Mouse (Mus musculus) heart, adult 2 months (tissue): ENCODE results near the gene Abcc9.

Experiments
- CTCF ChIP-seq: fragments of 200-600 bp; IDR thresholded peaks from 2 replicates; pipeline ENCODE4 v1.8.1; 2022; ENCODE audit warnings: antibody characterized with exemption, mild to moderate bottlenecking, moderate library complexity
- POLR2A ChIP-seq: fragments of 200-500 bp; IDR thresholded peaks from 2 replicates; pipeline ENCODE4 v1.6.1; 2011; ENCODE audit warnings: mild to moderate bottlenecking, low read depth, low read length, control low read depth; ENCODE audit not compliant: insufficient read depth

DNA sequence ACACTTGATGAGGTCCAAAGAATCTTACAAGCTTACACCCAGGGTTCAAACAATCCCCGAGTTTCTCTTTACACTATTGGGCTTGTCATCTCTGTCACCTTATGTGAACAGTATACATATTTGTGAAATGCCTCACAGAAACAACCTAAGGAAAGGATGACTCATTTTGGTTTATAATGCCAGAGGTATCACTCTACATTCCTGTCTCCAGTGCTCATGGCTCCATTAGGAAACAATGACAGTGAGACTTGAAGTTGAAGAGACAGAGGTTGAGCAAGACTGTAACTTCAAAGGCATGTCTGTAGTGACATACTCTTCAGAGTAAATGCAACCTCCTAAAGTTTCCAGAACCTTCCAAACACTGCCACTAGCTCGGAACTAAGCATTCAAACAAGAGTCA lies 153.7 kb downstream of the Abcc9 start:
- TF ChIP-seq CTCF, result no peak
- TF ChIP-seq POLR2A, result no peak
